Mouse (Mus musculus) colon, adult 2 months (tissue): ENCODE results near the gene Zfp951. TPM values are rescaled to one million over a fixed set of nuclear protein-coding genes. Genes with fewer than 3 reads are reported as not detected.

Source experiments
- polyA plus RNA-seq: library from polyadenylated mRNA; depleted of rRNA; stranded (reverse); fragments of >200 nt; gene quantifications from 2 replicates; pipeline ENCODE4 v1.2.3, GENCODE M21; 2012; rRNA removed

Zfp951 gene
- polyA plus RNA-seq, result 0.06 and 0.09 TPM in 2 replicates

GRCm38 (mm10) chr5:104859962-104860525 lies at the start of gene Zfp951:
Gene Zfp951 (minus strand): TSS chr5:104860070.

Other genes starting within 250 kb of the Zfp951 start
- gene Abcg3, start 122.6 kb upstream of the Zfp951 start, polyA plus RNA-seq, result 0.30 and 0.47 TPM in 2 replicates